Mouse (Mus musculus): Measurements from ENCODE around the gene Lpgat1. TPM values are rescaled to one million over a fixed set of nuclear protein-coding genes. Genes with fewer than 3 reads are reported as not detected.

Gene Lpgat1
- polyA plus RNA-seq, 1 experiment: not detected

- TF ChIP-seq GATA1 (IDR thresholded peaks at IDR 0.05; ENCODE audit: low read length): no peak
Observed at GRCm38 (mm10) chr1:191811774-191812173, 94.1 kb downstream of the Lpgat1 start.

- no peak for TF ChIP-seq GATA1 (IDR thresholded peaks at IDR 0.05; ENCODE audit: low read length)
Observed at GRCm38 (mm10) chr1:191812949-191813691, 95.5 kb downstream of the Lpgat1 start.

GRCm38 (mm10) chr1:191814240-191814639 is 96.6 kb downstream of the Lpgat1 start:
- TF ChIP-seq GATA1 (IDR thresholded peaks at IDR 0.05; ENCODE audit: low read length): no peak

GRCm38 (mm10) chr1:191814935-191815334 is 97.3 kb downstream of the Lpgat1 start:
- TF ChIP-seq GATA1 (IDR thresholded peaks at IDR 0.05; ENCODE audit: low read length): no peak

- no peak for TF ChIP-seq GATA1 (IDR thresholded peaks at IDR 0.05; ENCODE audit: low read length)
Observed at GRCm38 (mm10) chr1:191816596-191816995, 99.0 kb downstream of the Lpgat1 start.

- TF ChIP-seq GATA1 (IDR thresholded peaks at IDR 0.05; ENCODE audit: low read length): no peak
Observed at GRCm38 (mm10) chr1:191817418-191818144, 99.9 kb downstream of the Lpgat1 start.

GRCm38 (mm10) chr1:191818145-191818631 is 100.6 kb downstream of the Lpgat1 start:
- TF ChIP-seq GATA1 (IDR thresholded peaks at IDR 0.05; ENCODE audit: low read length): no peak

GRCm38 (mm10) chr1:191819026-191819425 is 101.4 kb downstream of the Lpgat1 start:
- no peak for TF ChIP-seq GATA1 (IDR thresholded peaks at IDR 0.05; ENCODE audit: low read length)

- TF ChIP-seq GATA1 (IDR thresholded peaks at IDR 0.05; ENCODE audit: low read length): no peak
Observed at GRCm38 (mm10) chr1:191820951-191821325, 103.3 kb downstream of the Lpgat1 start.

- TF ChIP-seq GATA1 (IDR thresholded peaks at IDR 0.05; ENCODE audit: low read length): no peak
Observed at GRCm38 (mm10) chr1:191821326-191822091, 103.9 kb downstream of the Lpgat1 start, which contains the start of gene Nek2. TSS of gene Nek2 (plus strand) at chr1:191821444.

- no peak for TF ChIP-seq GATA1 (IDR thresholded peaks at IDR 0.05; ENCODE audit: low read length)
Observed at GRCm38 (mm10) chr1:191829124-191829523, 111.5 kb downstream of the Lpgat1 start.

GRCm38 (mm10) chr1:191833396-191833795 is 115.8 kb downstream of the Lpgat1 start:
- TF ChIP-seq GATA1 (IDR thresholded peaks at IDR 0.05; ENCODE audit: low read length): no peak

Other genes with a start within 250 kb of the Lpgat1 start
- gene Dtl, start 142.3 kb upstream of the Lpgat1 start, polyA plus RNA-seq (2012): 13.7 and 15.2 TPM in 2 replicates
- 6.1 and 17.7 TPM in 2 replicates for gene Ints7, start 142.2 kb upstream of the Lpgat1 start, polyA plus RNA-seq (2012)
- 13.9 and 20.1 TPM in 2 replicates for gene Nek2, start 103.6 kb downstream of the Lpgat1 start, polyA plus RNA-seq (2012)
- 16.8 and 17.8 TPM in 2 replicates for gene Slc30a1, start 188.9 kb downstream of the Lpgat1 start, polyA plus RNA-seq (2012)

All from G1E-ER4 (cell line).